Mouse (Mus musculus) CH12.LX (cell line): ENCODE measurements at regions not wholly inside any gene's neighbourhood (a gene's known extent, or its start where the extent isn't known, plus 50 kb on each side); places are given as distances from the start of the nearest gene placed in this dataset.

Experiments used
- DNase-seq: peaks from one replicate; pipeline ENCODE4 v3.0.0-alpha.2; 2013; ENCODE audit errors: extremely low read depth
- H3K27ac ChIP-seq: 2 replicates; pipeline ENCODE4 v1.5.1; 2012; ENCODE audit warnings: low read depth, mild to moderate bottlenecking, control low read depth, moderate library complexity; ENCODE audit not compliant: insufficient read depth
- H3K27me3 ChIP-seq: replicated peaks from 2 replicates; pipeline ENCODE3; 2012; ENCODE audit warnings: inconsistent platforms
- H3K36me3 ChIP-seq, 2 experiments: replicated peaks in 1 of 2; 2 replicates each; pipeline versions ENCODE3 to v1.6.1; 2012; ENCODE audit warnings: inconsistent platforms in 1 of 2, low read length in 1 of 2, mild to moderate bottlenecking in 1 of 2, mixed read lengths in 1 of 2, moderate library complexity in 1 of 2; ENCODE audit not compliant: control insufficient read depth in 1 of 2, insufficient read depth in 1 of 2
- H3K4me1 ChIP-seq, 2 experiments: 2 replicates each; pipeline ENCODE4 v1.6.1; 2012; ENCODE audit warnings: inconsistent platforms in 1 of 2, moderate library complexity in 1 of 2; ENCODE audit not compliant: insufficient read depth in 2 of 2, control insufficient read depth in 1 of 2
- H3K4me2 ChIP-seq: 2 replicates; pipeline ENCODE4 v1.6.1; 2012; ENCODE audit warnings: low read depth, mild to moderate bottlenecking, control low read depth; ENCODE audit not compliant: poor library complexity, insufficient read depth, severe bottlenecking
- H3K4me3 ChIP-seq, 3 experiments: fragments of 150-350 bp in 1 of 3; sonication (generic) in 1 of 3; replicated peaks in 1 of 3; 2 replicates each; pipeline versions ENCODE3 to v1.5.1; 2011 to 2012; ENCODE audit warnings: low read depth in 2 of 3, low read length in 2 of 3, mild to moderate bottlenecking in 2 of 3, moderate library complexity in 2 of 3, control low read depth in 1 of 3, improper control_type of control experiment in 1 of 3, inconsistent platforms in 1 of 3, mixed read lengths in 1 of 3; ENCODE audit not compliant: poor library complexity in 1 of 3
- H3K79me2 ChIP-seq: replicated peaks from 2 replicates; pipeline ENCODE4 v1.6.1; 2012; ENCODE audit warnings: mild to moderate bottlenecking, moderate library complexity; ENCODE audit not compliant: control insufficient read depth, poor library complexity, insufficient read depth, severe bottlenecking; ENCODE audit errors: extremely low read depth
- H3K9ac ChIP-seq: 2 replicates; pipeline ENCODE4 v1.6.1; 2012; ENCODE audit warnings: low read depth, mild to moderate bottlenecking, control low read depth, moderate library complexity; ENCODE audit not compliant: insufficient read depth
- H3K9me3 ChIP-seq: replicated peaks from 2 replicates; pipeline ENCODE3; 2012; ENCODE audit warnings: low read length, inconsistent platforms, mixed read lengths
- CHD1 ChIP-seq: IDR thresholded peaks from 2 replicates; pipeline ENCODE4 v1.6.1; 2012; ENCODE audit warnings: low read depth, low read length, improper control_type of control experiment, inconsistent platforms
- CHD2 ChIP-seq: IDR thresholded peaks from 2 replicates; pipeline ENCODE4 v1.6.1; 2011; ENCODE audit warnings: low read length, improper control_type of control experiment
- CTCF ChIP-seq, 2 experiments: IDR thresholded peaks in 1 of 2; conservative IDR thresholded peaks in 1 of 2; 2 replicates each; pipeline ENCODE4 v1.5.1; 2011 to 2012; ENCODE audit warnings: low read depth in 2 of 2, low read length in 2 of 2, improper control_type of control experiment in 1 of 2, inconsistent platforms in 1 of 2, mild to moderate bottlenecking in 1 of 2, moderate library complexity in 1 of 2
- ELF1 ChIP-seq: IDR thresholded peaks from 2 replicates; pipeline ENCODE4 v1.6.1; 2014; ENCODE audit warnings: low read depth, mild to moderate bottlenecking, inconsistent platforms, low read length, improper control_type of control experiment
- EP300 ChIP-seq: IDR thresholded peaks from 2 replicates; pipeline ENCODE4 v1.6.1; 2011; ENCODE audit warnings: low read length, improper control_type of control experiment
- ETS1 ChIP-seq: conservative IDR thresholded peaks from 2 replicates; pipeline ENCODE4 v1.6.1; 2012; ENCODE audit warnings: low read depth, mild to moderate bottlenecking, inconsistent platforms, low read length, improper control_type of control experiment, moderate library complexity
- GABPA ChIP-seq: IDR thresholded peaks from 2 replicates; pipeline ENCODE4 v1.6.1; 2012; ENCODE audit warnings: low read depth, low read length, improper control_type of control experiment, inconsistent platforms; ENCODE audit not compliant: insufficient replicate concordance
- HCFC1 ChIP-seq: IDR thresholded peaks from 2 replicates; pipeline ENCODE4 v1.6.1; 2012; ENCODE audit warnings: low read depth, mild to moderate bottlenecking, inconsistent platforms, low read length, improper control_type of control experiment
- JUN ChIP-seq: IDR thresholded peaks from 2 replicates; pipeline ENCODE4 v1.6.1; 2011; ENCODE audit warnings: low read depth, mild to moderate bottlenecking, low read length, improper control_type of control experiment, moderate library complexity; ENCODE audit not compliant: insufficient read depth
- KAT2A ChIP-seq: IDR thresholded peaks from 2 replicates; pipeline ENCODE4 v1.6.1; 2012; ENCODE audit warnings: low read length, improper control_type of control experiment, inconsistent platforms; ENCODE audit not compliant: insufficient replicate concordance
- MAFK ChIP-seq: IDR thresholded peaks from 2 replicates; pipeline ENCODE4 v1.6.1; 2011; ENCODE audit warnings: low read length, improper control_type of control experiment; ENCODE audit not compliant: insufficient replicate concordance
- NELFE ChIP-seq: IDR thresholded peaks from 2 replicates; pipeline ENCODE4 v1.6.1; 2011; ENCODE audit warnings: low read depth, low read length, improper control_type of control experiment
- NRF1 ChIP-seq: IDR thresholded peaks from 2 replicates; pipeline ENCODE4 v1.6.1; 2014; ENCODE audit warnings: low read depth, mild to moderate bottlenecking, inconsistent platforms, low read length, improper control_type of control experiment, moderate library complexity
- POLR2AphosphoS2 ChIP-seq: IDR thresholded peaks from 2 replicates; pipeline ENCODE4 v1.6.1; 2011; ENCODE audit warnings: low read depth, low read length, improper control_type of control experiment
- SMC3 ChIP-seq: IDR thresholded peaks from 2 replicates; pipeline ENCODE4 v1.6.1; 2011; ENCODE audit warnings: low read depth, low read length, improper control_type of control experiment
- TCF12 ChIP-seq: IDR thresholded peaks from 2 replicates; pipeline ENCODE4 v1.6.1; 2014; ENCODE audit warnings: low read depth, mild to moderate bottlenecking, inconsistent platforms, low read length, improper control_type of control experiment
- UBTF ChIP-seq: IDR thresholded peaks from 2 replicates; pipeline ENCODE4 v1.6.1; 2012; ENCODE audit warnings: low read depth, mild to moderate bottlenecking, inconsistent platforms, low read length, improper control_type of control experiment, moderate library complexity
- USF2 ChIP-seq: conservative IDR thresholded peaks from 2 replicates; pipeline ENCODE4 v1.6.1; 2011; ENCODE audit warnings: low read depth, low read length, improper control_type of control experiment
- ZC3H11A ChIP-seq: IDR thresholded peaks from 2 replicates; pipeline ENCODE4 v1.6.1; 2012; ENCODE audit warnings: low read depth, mild to moderate bottlenecking, inconsistent platforms, low read length, improper control_type of control experiment
- ZKSCAN1 ChIP-seq: IDR thresholded peaks from 2 replicates; pipeline ENCODE4 v1.6.1; 2012; ENCODE audit warnings: low read depth, inconsistent platforms, low read length, improper control_type of control experiment, borderline replicate concordance
- ZMIZ1 ChIP-seq: IDR thresholded peaks from 2 replicates; pipeline ENCODE4 v1.6.1; 2012; ENCODE audit warnings: low read depth, mild to moderate bottlenecking, inconsistent platforms, low read length, improper control_type of control experiment
- dilution Hi-C: fragments of 300-500 bp; cut with MboI; formaldehyde crosslinking; loops from 2 replicates; pipeline ENCODE4 v1.14.3; 2020; ENCODE audit warnings: low sequenced_read_pairs; ENCODE audit not compliant: extremely low pct_unique_long_range_greater_than_20kb, extremely low pct_ligation_motif_present
- in situ Hi-C: fragments of 300-500 bp; cut with MboI; formaldehyde crosslinking; loops from 3 replicates; pipeline ENCODE4 v1.14.3; 2019; ENCODE audit warnings: low sequenced_read_pairs, low pct_ligation_motif_present, low pct_unique_long_range_greater_than_20kb, mixed read lengths

- Histone ChIP-seq H3K4me2 (no peak overlapping the region), H3K27me3 (no peaks in the 10 kb centered on the region), H3K4me1 (peaks cover 2 to 18% of the 10 kb centered on the region in 2 experiments; a peak in 3 of 4 replicates), H3K9ac (no peak overlapping the region), H3K9me3 (peaks cover 11% of the 10 kb centered on the region), H3K27ac (no peak overlapping the region), H3K79me2 (no peaks in the 10 kb centered on the region), H3K4me3 (no peak overlapping the region), H3K36me3 (peaks cover 0 to 21% of the 10 kb centered on the region in 2 experiments)
- DNase-seq, result no peak
- dilution Hi-C loops (no loop called here), in situ Hi-C loops (no loop called here)
- TF ChIP-seq NRF1, result no peak
- TF ChIP-seq ZKSCAN1, result no peak
- no peak for TF ChIP-seq ZC3H11A
- no peak for TF ChIP-seq SMC3
- no peak for TF ChIP-seq NELFE
- TF ChIP-seq MAFK, result no peak
- no peak for TF ChIP-seq POLR2AphosphoS2
- TF ChIP-seq TCF12, result no peak
- no peak for TF ChIP-seq USF2
- no peak for TF ChIP-seq CHD1
- TF ChIP-seq EP300, result no peak
- TF ChIP-seq JUN, result no peak
- no peak for TF ChIP-seq GABPA
- no peak for TF ChIP-seq ZMIZ1
- TF ChIP-seq ETS1, result no peak
- no peak for TF ChIP-seq CHD2
- TF ChIP-seq KAT2A, result no peak
These were observed 61.1 kb upstream of the Map3k1 start for GRCm38 (mm10) chr13:111869771-111870437.

GRCm38 (mm10) chr13:111870505-111870904, 61.7 kb upstream of the Map3k1 start:
- dilution Hi-C loops, result no loop called here
- peaks cover 2 to 18% of the 10 kb centered on the region in 2 experiments; a peak in 3 of 4 replicates for H3K4me1 ChIP-seq
- peaks cover 5% of the 10 kb centered on the region for H3K9me3 ChIP-seq
- no peak overlapping the region for H3K27ac ChIP-seq
- DNase-seq, result no peak
- in situ Hi-C loops, result no loop called here
- H3K79me2 ChIP-seq, result no peaks in the 10 kb centered on the region
- peaks cover 0 to 21% of the 10 kb centered on the region in 2 experiments for H3K36me3 ChIP-seq
- no peak overlapping the region for H3K4me2 ChIP-seq
- no peaks in the 10 kb centered on the region for H3K27me3 ChIP-seq
- H3K4me3 ChIP-seq, result no peak overlapping the region
- TF ChIP-seq CTCF (conservative IDR thresholded peaks at IDR 0.05 in 1 of 2, IDR thresholded peaks at IDR 0.05 in 1 of 2; ENCODE audit: low read depth in 2 of 2, low read length in 2 of 2) (no peak), HCFC1 (no peak), SMC3 (no peak), UBTF (no peak), ELF1 (no peak)
- TF ChIP-seq, all 38 proteins: peak for 0
- H3K9ac ChIP-seq, result no peak overlapping the region
